Mouse (Mus musculus) regulatory T cell (primary cell): ENCODE data around the gene Igfl3.

Experiments
- in situ Hi-C: fragments of 300-600 bp; cut with MboI, MseI; formaldehyde crosslinking; loops from one replicate; pipeline ENCODE4 v1.15.1; 2025; ENCODE audit warnings: high pct_unique_total_duplicates

Igfl3 gene

DNA sequence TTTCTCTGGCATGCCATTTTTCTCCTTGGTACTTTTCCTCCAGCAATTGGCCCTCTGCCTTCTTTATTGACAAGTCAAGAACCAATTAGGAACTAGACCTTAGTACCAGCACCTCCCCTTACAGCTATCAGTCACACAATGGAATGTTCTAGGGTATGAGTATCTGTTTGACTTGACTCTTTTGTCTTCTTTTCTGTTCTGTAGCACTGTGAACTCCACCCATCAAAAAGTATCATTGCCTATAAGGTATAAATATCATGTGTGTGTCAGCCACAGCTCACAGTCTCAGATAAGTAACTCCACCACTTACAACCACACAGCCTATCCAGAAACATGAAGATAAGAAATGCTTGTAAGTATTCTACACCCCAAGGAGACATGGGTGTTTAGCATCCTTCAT, at the start of gene Igfl3:
Gene Igfl3 (plus strand): TSS at position 301 of the 400 bp plus-strand sequence.
- in situ Hi-C loops = no loop called here

DNA sequence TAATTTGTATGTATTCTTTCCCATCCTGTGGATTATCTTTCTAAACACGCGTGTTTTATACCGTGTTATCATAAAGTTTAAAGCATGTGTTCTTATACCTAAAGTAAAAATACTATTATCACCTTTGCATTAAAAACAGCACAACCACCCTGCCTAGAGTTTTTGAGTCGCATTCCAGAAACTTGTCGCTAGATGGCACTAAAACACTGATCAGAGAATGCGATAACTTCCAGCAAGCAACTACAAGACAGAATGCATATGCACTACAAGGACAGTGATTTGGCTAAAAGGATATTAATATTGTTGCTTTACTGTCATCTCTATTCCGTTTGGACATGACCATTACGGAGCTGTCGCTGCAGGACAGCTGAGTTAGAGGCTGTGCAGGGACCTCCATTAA, 34.6 kb downstream of the Igfl3 start:
- in situ Hi-C loops = loop anchor here (25.0 kb wide), 2 partner anchors 476 to 651 kb away; partner anchors contain the start of genes Pglyrp1 and Psg20

DNA sequence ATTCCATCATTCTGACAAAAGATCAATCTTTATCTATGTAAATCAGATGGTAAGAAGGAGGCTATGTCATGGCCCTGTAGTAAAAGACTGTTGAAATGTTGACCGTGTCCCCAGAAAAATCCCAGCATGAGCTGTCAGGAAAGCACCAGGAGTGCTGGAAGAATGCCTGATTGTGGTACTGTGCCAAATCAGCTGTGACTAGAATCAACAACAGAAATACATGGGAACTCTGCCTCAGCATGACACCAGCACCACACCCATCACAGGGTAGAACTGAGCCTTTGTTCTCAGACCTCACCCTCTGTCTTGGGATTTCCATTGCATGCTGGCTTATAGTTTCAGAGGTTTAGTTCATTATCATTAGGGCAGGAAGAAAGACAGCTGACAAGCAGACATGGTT, 38.4 kb downstream of the Igfl3 start:
- in situ Hi-C loops = loop anchor here (25.0 kb wide), 2 partner anchors 473 to 648 kb away; partner anchors contain the start of genes Pglyrp1 and Psg20
